Mouse (Mus musculus) CH12.LX (cell line): ENCODE measurements around the gene Fbrs. TPM values are rescaled to one million over a fixed set of nuclear protein-coding genes. Genes with fewer than 3 reads are reported as not detected.

ENCODE experiments used
- DNase-seq: peaks from one replicate; pipeline ENCODE4 v3.0.0-alpha.2; 2013; ENCODE audit errors: extremely low read depth
- H3K27ac ChIP-seq: 2 replicates; pipeline ENCODE4 v1.5.1; 2012; ENCODE audit warnings: low read depth, mild to moderate bottlenecking, control low read depth, moderate library complexity; ENCODE audit not compliant: insufficient read depth
- H3K27me3 ChIP-seq: replicated peaks from 2 replicates; pipeline ENCODE3; 2012; ENCODE audit warnings: inconsistent platforms
- H3K36me3 ChIP-seq, 2 experiments: replicated peaks in 1 of 2; 2 replicates each; pipeline versions ENCODE3 to v1.6.1; 2012; ENCODE audit warnings: inconsistent platforms in 1 of 2, low read length in 1 of 2, mild to moderate bottlenecking in 1 of 2, mixed read lengths in 1 of 2, moderate library complexity in 1 of 2; ENCODE audit not compliant: control insufficient read depth in 1 of 2, insufficient read depth in 1 of 2
- H3K4me1 ChIP-seq, 2 experiments: 2 replicates each; pipeline ENCODE4 v1.6.1; 2012; ENCODE audit warnings: inconsistent platforms in 1 of 2, moderate library complexity in 1 of 2; ENCODE audit not compliant: insufficient read depth in 2 of 2, control insufficient read depth in 1 of 2
- H3K4me2 ChIP-seq: 2 replicates; pipeline ENCODE4 v1.6.1; 2012; ENCODE audit warnings: low read depth, mild to moderate bottlenecking, control low read depth; ENCODE audit not compliant: poor library complexity, insufficient read depth, severe bottlenecking
- H3K4me3 ChIP-seq, 3 experiments: fragments of 150-350 bp in 1 of 3; sonication (generic) in 1 of 3; replicated peaks in 1 of 3; 2 replicates each; pipeline versions ENCODE3 to v1.5.1; 2011 to 2012; ENCODE audit warnings: low read depth in 2 of 3, low read length in 2 of 3, mild to moderate bottlenecking in 2 of 3, moderate library complexity in 2 of 3, control low read depth in 1 of 3, improper control_type of control experiment in 1 of 3, inconsistent platforms in 1 of 3, mixed read lengths in 1 of 3; ENCODE audit not compliant: poor library complexity in 1 of 3
- H3K79me2 ChIP-seq: replicated peaks from 2 replicates; pipeline ENCODE4 v1.6.1; 2012; ENCODE audit warnings: mild to moderate bottlenecking, moderate library complexity; ENCODE audit not compliant: control insufficient read depth, poor library complexity, insufficient read depth, severe bottlenecking; ENCODE audit errors: extremely low read depth
- H3K9ac ChIP-seq: 2 replicates; pipeline ENCODE4 v1.6.1; 2012; ENCODE audit warnings: low read depth, mild to moderate bottlenecking, control low read depth, moderate library complexity; ENCODE audit not compliant: insufficient read depth
- H3K9me3 ChIP-seq: replicated peaks from 2 replicates; pipeline ENCODE3; 2012; ENCODE audit warnings: low read length, inconsistent platforms, mixed read lengths
- CHD1 ChIP-seq: IDR thresholded peaks from 2 replicates; pipeline ENCODE4 v1.6.1; 2012; ENCODE audit warnings: low read depth, low read length, improper control_type of control experiment, inconsistent platforms
- CTCF ChIP-seq, 2 experiments: IDR thresholded peaks in 1 of 2; conservative IDR thresholded peaks in 1 of 2; 2 replicates each; pipeline ENCODE4 v1.5.1; 2011 to 2012; ENCODE audit warnings: low read depth in 2 of 2, low read length in 2 of 2, improper control_type of control experiment in 1 of 2, inconsistent platforms in 1 of 2, mild to moderate bottlenecking in 1 of 2, moderate library complexity in 1 of 2
- ELF1 ChIP-seq: IDR thresholded peaks from 2 replicates; pipeline ENCODE4 v1.6.1; 2014; ENCODE audit warnings: low read depth, mild to moderate bottlenecking, inconsistent platforms, low read length, improper control_type of control experiment
- ETS1 ChIP-seq: conservative IDR thresholded peaks from 2 replicates; pipeline ENCODE4 v1.6.1; 2012; ENCODE audit warnings: low read depth, mild to moderate bottlenecking, inconsistent platforms, low read length, improper control_type of control experiment, moderate library complexity
- GABPA ChIP-seq: IDR thresholded peaks from 2 replicates; pipeline ENCODE4 v1.6.1; 2012; ENCODE audit warnings: low read depth, low read length, improper control_type of control experiment, inconsistent platforms; ENCODE audit not compliant: insufficient replicate concordance
- JUN ChIP-seq: IDR thresholded peaks from 2 replicates; pipeline ENCODE4 v1.6.1; 2011; ENCODE audit warnings: low read depth, mild to moderate bottlenecking, low read length, improper control_type of control experiment, moderate library complexity; ENCODE audit not compliant: insufficient read depth
- MAX ChIP-seq: IDR thresholded peaks from 2 replicates; pipeline ENCODE4 v1.6.1; 2011; ENCODE audit warnings: low read length, improper control_type of control experiment
- MAZ ChIP-seq: IDR thresholded peaks from 2 replicates; pipeline ENCODE4 v1.6.1; 2012; ENCODE audit warnings: low read depth, mild to moderate bottlenecking, inconsistent platforms, low read length, improper control_type of control experiment, moderate library complexity
- MEF2A ChIP-seq: IDR thresholded peaks from 2 replicates; pipeline ENCODE4 v1.6.1; 2014; ENCODE audit warnings: low read depth, mild to moderate bottlenecking, inconsistent platforms, low read length, improper control_type of control experiment, borderline replicate concordance
- MXI1 ChIP-seq: IDR thresholded peaks from 2 replicates; pipeline ENCODE4 v1.6.1; 2011; ENCODE audit warnings: mild to moderate bottlenecking, low read depth, low read length, improper control_type of control experiment
- NELFE ChIP-seq: IDR thresholded peaks from 2 replicates; pipeline ENCODE4 v1.6.1; 2011; ENCODE audit warnings: low read depth, low read length, improper control_type of control experiment
- NRF1 ChIP-seq: IDR thresholded peaks from 2 replicates; pipeline ENCODE4 v1.6.1; 2014; ENCODE audit warnings: low read depth, mild to moderate bottlenecking, inconsistent platforms, low read length, improper control_type of control experiment, moderate library complexity
- PAX5 ChIP-seq: IDR thresholded peaks from 2 replicates; pipeline ENCODE4 v1.6.1; 2012; ENCODE audit warnings: low read length, inconsistent platforms, mixed read lengths
- POLR2A ChIP-seq: IDR thresholded peaks from 2 replicates; pipeline ENCODE4 v1.6.1; 2011; ENCODE audit warnings: low read depth, mild to moderate bottlenecking, improper control_type of control experiment, low read length
- POLR2AphosphoS2 ChIP-seq: IDR thresholded peaks from 2 replicates; pipeline ENCODE4 v1.6.1; 2011; ENCODE audit warnings: low read depth, low read length, improper control_type of control experiment
- RAD21 ChIP-seq: IDR thresholded peaks from 2 replicates; pipeline ENCODE4 v1.6.1; 2011; ENCODE audit warnings: low read depth, mild to moderate bottlenecking, low read length, improper control_type of control experiment, moderate library complexity
- RCOR1 ChIP-seq: conservative IDR thresholded peaks from 2 replicates; pipeline ENCODE4 v1.6.1; 2012; ENCODE audit warnings: low read depth, mild to moderate bottlenecking, inconsistent platforms, low read length, improper control_type of control experiment
- SIN3A ChIP-seq: IDR thresholded peaks from 2 replicates; pipeline ENCODE4 v1.6.1; 2012; ENCODE audit warnings: low read length, improper control_type of control experiment, inconsistent platforms
- TBP ChIP-seq: conservative IDR thresholded peaks from 2 replicates; pipeline ENCODE4 v1.6.1; 2011; ENCODE audit warnings: low read depth, low read length, improper control_type of control experiment
- TCF12 ChIP-seq: IDR thresholded peaks from 2 replicates; pipeline ENCODE4 v1.6.1; 2014; ENCODE audit warnings: low read depth, mild to moderate bottlenecking, inconsistent platforms, low read length, improper control_type of control experiment
- USF1 ChIP-seq: IDR thresholded peaks from 2 replicates; pipeline ENCODE4 v1.6.1; 2014; ENCODE audit warnings: low read depth, mild to moderate bottlenecking, inconsistent platforms, low read length, improper control_type of control experiment
- ZC3H11A ChIP-seq: IDR thresholded peaks from 2 replicates; pipeline ENCODE4 v1.6.1; 2012; ENCODE audit warnings: low read depth, mild to moderate bottlenecking, inconsistent platforms, low read length, improper control_type of control experiment
- ZKSCAN1 ChIP-seq: IDR thresholded peaks from 2 replicates; pipeline ENCODE4 v1.6.1; 2012; ENCODE audit warnings: low read depth, inconsistent platforms, low read length, improper control_type of control experiment, borderline replicate concordance
- ZNF384 ChIP-seq: IDR thresholded peaks from 2 replicates; pipeline ENCODE4 v1.6.1; 2012; ENCODE audit warnings: low read depth, low read length, improper control_type of control experiment, inconsistent platforms
- dilution Hi-C: fragments of 300-500 bp; cut with MboI; formaldehyde crosslinking; loops from 2 replicates; pipeline ENCODE4 v1.14.3; 2020; ENCODE audit warnings: low sequenced_read_pairs; ENCODE audit not compliant: extremely low pct_unique_long_range_greater_than_20kb, extremely low pct_ligation_motif_present
- in situ Hi-C: fragments of 300-500 bp; cut with MboI; formaldehyde crosslinking; loops from 3 replicates; pipeline ENCODE4 v1.14.3; 2019; ENCODE audit warnings: low sequenced_read_pairs, low pct_ligation_motif_present, low pct_unique_long_range_greater_than_20kb, mixed read lengths
- polyA plus RNA-seq: library from polyadenylated mRNA; unstranded; fragments of >175 nt; gene quantifications from 2 replicates; pipeline ENCODE4 v1.2.1, GENCODE M21; 2012; ENCODE audit warnings: low read depth; ENCODE audit not compliant: insufficient read length
- total RNA-seq, 2 experiments: library from RNA; depleted of rRNA; stranded (reverse); fragments of 300-350 nt in 1 of 2; fragments of >200 nt in 1 of 2; gene quantifications; 2 replicates each; pipeline ENCODE4 v1.2.3; 2012 to 2014

Gene Fbrs
- total and polyA plus RNA-seq, 3 experiments = 6.7 to 66.7 (median 14.4) TPM

- in situ Hi-C loops = no loop called here
- Histone ChIP-seq H3K79me2 (peaks cover 5% of the 10 kb centered on the region; the same call in 1 of the 2 replicates), H3K36me3 (peaks cover 67 to 88% of the 10 kb centered on the region in 2 experiments), H3K9me3 (no peaks in the 10 kb centered on the region), H3K9ac (no peak overlapping the region)
- no peak for DNase-seq
- no peak for TF ChIP-seq ETS1
- TF ChIP-seq ZKSCAN1 = no peak
- no peak for TF ChIP-seq ZC3H11A
- TF ChIP-seq CTCF (conservative IDR thresholded peaks at IDR 0.05 in 1 of 2, IDR thresholded peaks at IDR 0.05 in 1 of 2; ENCODE audit: low read depth in 2 of 2, low read length in 2 of 2) = no peak
- TF ChIP-seq SIN3A = no peak
- TF ChIP-seq RAD21 = no peak
- no peak for TF ChIP-seq CHD1
- TF ChIP-seq MAZ = no peak
- no peak for TF ChIP-seq MEF2A
- no peak for TF ChIP-seq JUN
- TF ChIP-seq, all 38 proteins: peak for 0
- Histone ChIP-seq H3K4me2 (no peak overlapping the region), H3K4me1 (no peaks in the 10 kb centered on the region), H3K4me3 (no peak overlapping the region), H3K27ac (no peak overlapping the region), H3K27me3 (no peaks in the 10 kb centered on the region)
- dilution Hi-C loops = no loop called here
Observed at GRCm38 (mm10) chr7:127489982-127490381, 11.0 kb downstream of the Fbrs start.

- Histone ChIP-seq H3K9ac (no peak overlapping the region), H3K27ac (no peak overlapping the region), H3K9me3 (no peaks in the 10 kb centered on the region), H3K79me2 (no peaks in the 10 kb centered on the region), H3K4me2 (no peak overlapping the region), H3K4me3 (no peak overlapping the region), H3K4me1 (no peaks in the 10 kb centered on the region), H3K27me3 (no peaks in the 10 kb centered on the region), H3K36me3 (peaks cover 51 to 73% of the 10 kb centered on the region in 2 experiments)
- no peak for DNase-seq
- in situ Hi-C loops = no loop called here
- TF ChIP-seq NELFE (no peak), MAX (no peak), ELF1 (no peak)
- dilution Hi-C loops = no loop called here
Observed at GRCm38 (mm10) chr7:127491846-127492245, 12.8 kb downstream of the Fbrs start.

DNA sequence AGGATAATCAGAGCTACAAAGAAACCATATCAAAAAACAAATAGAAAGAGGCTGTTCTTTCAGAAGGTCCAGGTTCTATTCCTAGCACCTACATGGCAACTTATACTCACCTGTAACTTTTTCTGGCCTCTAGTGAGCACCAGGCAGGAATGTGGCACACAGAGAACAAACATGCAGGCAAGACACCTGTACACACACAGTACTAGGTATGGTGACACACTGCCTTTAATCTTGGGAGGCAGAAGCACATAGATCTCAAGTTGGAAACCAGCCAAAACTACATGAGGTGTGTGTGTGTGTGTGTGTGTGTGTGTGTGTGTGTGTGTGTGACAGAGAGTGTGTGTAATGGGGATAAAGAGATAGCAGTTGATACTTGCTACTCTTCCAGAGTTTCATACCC lies 15.6 kb downstream of the Fbrs start:
- no peak for DNase-seq
- no peaks in the 10 kb centered on the region for H3K9me3 ChIP-seq
- H3K4me1 ChIP-seq = no peaks in the 10 kb centered on the region
- peaks cover 27 to 54% of the 10 kb centered on the region in 2 experiments for H3K36me3 ChIP-seq
- no peak overlapping the region for H3K4me3 ChIP-seq
- H3K27ac ChIP-seq = no peak overlapping the region
- TF ChIP-seq PAX5 (no peak), ZKSCAN1 (no peak), TCF12 (no peak), TBP (no peak), NRF1 (no peak), JUN (no peak), MXI1 (no peak), USF1 (no peak), CHD1 (no peak), ZNF384 (no peak), POLR2AphosphoS2 (no peak), MAX (no peak), GABPA (no peak), RCOR1 (no peak), POLR2A (no peak)
- no peaks in the 10 kb centered on the region for H3K27me3 ChIP-seq
- in situ Hi-C loops = no loop called here
- no peak overlapping the region for H3K4me2 ChIP-seq
- no peaks in the 10 kb centered on the region for H3K79me2 ChIP-seq
- dilution Hi-C loops = no loop called here
- no peak overlapping the region for H3K9ac ChIP-seq
